Mouse (Mus musculus) monocyte, adult 2 months (primary cell): Measurements from ENCODE around the gene Smim13.
A peak's percentile ranks its signal among the peaks of the same experiment; 100 is the strongest.

Source experiments
- DNase-seq, 2 experiments: peaks; one replicate each; pipeline ENCODE4 v3.0.0; 2022; ENCODE audit warnings: low spot score in 2 of 2, low read depth in 1 of 2

Gene Smim13

GRCm38 (mm10) chr13:41283256-41283655 is 33.6 kb downstream of the Smim13 start:
- peak in 1 of 2 experiments; percentile 20 for DNase-seq

GRCm38 (mm10) chr13:41285448-41285847 is 35.8 kb downstream of the Smim13 start:
- no peak for DNase-seq

- DNase-seq = no peak
These were observed 36.6 kb downstream of the Smim13 start for GRCm38 (mm10) chr13:41286285-41286684.

GRCm38 (mm10) chr13:41291466-41291974 is 41.9 kb downstream of the Smim13 start:
- no peak for DNase-seq

GRCm38 (mm10) chr13:41293595-41293994 is 44.0 kb downstream of the Smim13 start:
- no peak for DNase-seq

- no peak for DNase-seq
These were observed 46.2 kb downstream of the Smim13 start for GRCm38 (mm10) chr13:41295886-41296285.

GRCm38 (mm10) chr13:41296396-41296795 is 46.8 kb downstream of the Smim13 start:
- DNase-seq = no peak

- no peak for DNase-seq
These were observed 48.9 kb downstream of the Smim13 start for GRCm38 (mm10) chr13:41298533-41298932.

GRCm38 (mm10) chr13:41298996-41299395 is 49.4 kb downstream of the Smim13 start:
- DNase-seq = no peak

GRCm38 (mm10) chr13:41300037-41300436 is 50.4 kb downstream of the Smim13 start:
- DNase-seq = no peak

GRCm38 (mm10) chr13:41302716-41303115 is 53.1 kb downstream of the Smim13 start:
- DNase-seq = peak; percentile 33 to 61

- DNase-seq = no peak
These were observed 71.1 kb downstream of the Smim13 start for GRCm38 (mm10) chr13:41320749-41321148.

GRCm38 (mm10) chr13:41321433-41321832 is 71.8 kb downstream of the Smim13 start:
- DNase-seq = no peak

GRCm38 (mm10) chr13:41324631-41325030 is 75.0 kb downstream of the Smim13 start:
- no peak for DNase-seq

GRCm38 (mm10) chr13:41325346-41325745 is 75.7 kb downstream of the Smim13 start:
- no peak for DNase-seq

GRCm38 (mm10) chr13:41326134-41326533 is 76.5 kb downstream of the Smim13 start:
- DNase-seq = no peak
